Comparison of ENCODE assay signal across 8 mouse cellular contexts in the genomic region with DNA sequence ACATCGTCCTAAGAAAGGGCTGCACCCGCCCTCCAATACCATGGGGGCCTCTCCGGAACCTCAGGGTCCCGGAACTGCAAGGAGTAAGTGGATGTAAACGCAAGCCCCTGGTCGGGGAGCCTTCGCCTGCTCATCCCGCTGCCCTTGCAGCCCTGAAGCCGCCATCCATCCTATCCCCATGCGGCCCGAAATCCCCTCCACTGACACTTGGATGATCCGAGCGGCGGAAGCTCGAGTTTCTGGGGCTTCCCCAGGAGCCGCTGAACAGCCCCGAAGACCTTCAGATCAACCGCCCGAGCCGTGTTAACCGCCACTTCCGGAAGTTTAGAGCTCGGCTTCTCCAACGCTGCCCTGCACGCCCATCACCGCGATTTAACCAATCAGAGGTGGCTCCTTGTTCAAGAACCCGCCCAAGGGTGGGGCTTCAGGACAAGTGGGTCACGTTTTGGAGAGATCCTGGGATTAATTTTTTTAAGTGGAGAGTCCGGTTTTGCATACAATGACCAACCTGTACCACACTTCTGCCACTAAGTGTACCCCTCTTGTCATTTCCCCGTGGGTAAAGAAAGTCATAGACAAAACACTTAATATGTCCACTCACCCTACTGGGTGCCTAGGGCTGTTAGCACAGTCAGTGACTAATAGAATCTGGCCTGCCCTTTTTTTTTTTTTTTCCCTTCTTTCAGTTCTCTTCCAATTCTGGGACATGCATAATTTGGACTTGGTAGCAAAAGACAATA. TPM values are rescaled to one million over a fixed set of nuclear protein-coding genes. Genes with fewer than 3 reads are reported as not detected.
DNase-seq lines count a peak whose midpoint lies in the region; ATAC-seq and TF ChIP-seq lines count a peak whose summit lies in the region.

No protein-coding gene starts in this region.

- peak overlapping the region; percentile 66 for H3K27ac ChIP-seq in heart, embryonic 12.5 days (ENCODE audit: poor library complexity, severe bottlenecking)
- H3K27ac ChIP-seq in kidney, postnatal 0 days: peak overlapping the region; percentile 71; the same call in 1 of the 2 replicates
- H3K27ac ChIP-seq in liver, embryonic 11.5 days (ENCODE audit: low read depth, low read length): peak overlapping the region; percentile 52
- peak overlapping the region; percentile 76 for H3K27ac ChIP-seq in stomach, embryonic 14.5 days (ENCODE audit: low read length)

- H3K4me3 ChIP-seq in C2C12 (ENCODE audit: insufficient read depth, poor library complexity, severe bottlenecking): peak overlapping the region; percentile 64
- H3K4me3 ChIP-seq in erythroblast, embryonic 14.5 days (replicated peaks): peak overlapping the region; percentile 87
- H3K4me3 ChIP-seq in heart, embryonic 12.5 days: peak overlapping the region; percentile 92
- H3K4me3 ChIP-seq in kidney, postnatal 0 days (replicated peaks; ENCODE audit: low read depth, low read length): peak overlapping the region; percentile 89
- H3K4me3 ChIP-seq in liver, embryonic 11.5 days (ENCODE audit: low read depth, low read length): peak overlapping the region; percentile 63
- H3K4me3 ChIP-seq in stomach, embryonic 14.5 days (ENCODE audit: low read depth, low read length): peak overlapping the region; percentile 74

- ATAC-seq in heart, embryonic 12.5 days (ENCODE audit: insufficient number of reproducible peaks, low FRiP score): peak; percentile 97
- peak; percentile 94 for ATAC-seq in kidney, postnatal 0 days (replicated peaks; ENCODE audit: low FRiP score, low read depth)
- ATAC-seq in liver, embryonic 11.5 days (replicated peaks; ENCODE audit: low FRiP score): peak; percentile 91
- peak; percentile 98 for ATAC-seq in stomach, embryonic 14.5 days (ENCODE audit: insufficient number of reproducible peaks, insufficient read depth, low FRiP score, low read depth)

- no peaks in the 10 kb centered on the region for H3K27me3 ChIP-seq in C2C12 (ENCODE audit: control insufficient read depth, insufficient read depth, insufficient read length)
- no peaks in the 10 kb centered on the region for H3K27me3 ChIP-seq in erythroblast, embryonic 14.5 days (ENCODE audit: control insufficient read depth)
- H3K27me3 ChIP-seq in heart, embryonic 12.5 days (replicated peaks): no peaks in the 10 kb centered on the region
- H3K27me3 ChIP-seq in kidney, postnatal 0 days (ENCODE audit: insufficient read depth, low read length): no peaks in the 10 kb centered on the region
- no peaks in the 10 kb centered on the region for H3K27me3 ChIP-seq in liver, embryonic 11.5 days (replicated peaks; ENCODE audit: control insufficient read depth, insufficient read depth, low read length)
- no peaks in the 10 kb centered on the region for H3K27me3 ChIP-seq in stomach, embryonic 14.5 days (ENCODE audit: control insufficient read depth, insufficient read depth, low read length)

- under 1% methylated on average over 31 of the region's 31 CpGs for WGBS in heart, embryonic 12.5 days
- 0% methylated on average over 31 of the region's 31 CpGs for WGBS in kidney, postnatal 0 days
- WGBS in liver, embryonic 11.5 days: under 1% methylated on average over 31 of the region's 31 CpGs
- under 1% methylated on average over 31 of the region's 31 CpGs for WGBS in stomach, embryonic 14.5 days

- no peaks in the 10 kb centered on the region for H3K9me3 ChIP-seq in erythroblast, embryonic 14.5 days (ENCODE audit: control insufficient read depth, low read length)
- no peaks in the 10 kb centered on the region for H3K9me3 ChIP-seq in heart, embryonic 12.5 days (replicated peaks)
- H3K9me3 ChIP-seq in kidney, postnatal 0 days (replicated peaks; ENCODE audit: low read length): no peaks in the 10 kb centered on the region
- H3K9me3 ChIP-seq in liver, embryonic 11.5 days (ENCODE audit: control insufficient read depth, low read length): no peaks in the 10 kb centered on the region
- no peaks in the 10 kb centered on the region for H3K9me3 ChIP-seq in stomach, embryonic 14.5 days (ENCODE audit: control insufficient read depth, low read depth, low read length)

- peaks cover 42% of the 10 kb centered on the region for H3K4me1 ChIP-seq in erythroblast, embryonic 14.5 days (ENCODE audit: control insufficient read depth)
- peaks cover 6% of the 10 kb centered on the region; the same call in 1 of the 2 replicates for H3K4me1 ChIP-seq in heart, embryonic 12.5 days (replicated peaks)
- peaks cover 5% of the 10 kb centered on the region; the same call in 1 of the 2 replicates for H3K4me1 ChIP-seq in kidney, postnatal 0 days (replicated peaks; ENCODE audit: insufficient read depth, low read length)
- peaks cover 13% of the 10 kb centered on the region for H3K4me1 ChIP-seq in liver, embryonic 11.5 days (replicated peaks; ENCODE audit: control insufficient read depth, insufficient read depth, low read length)
- H3K4me1 ChIP-seq in stomach, embryonic 14.5 days (ENCODE audit: control insufficient read depth, insufficient read depth, low read length): peaks cover 5% of the 10 kb centered on the region; the same call in 1 of the 2 replicates

- peak; percentile 99 for DNase-seq in brain, embryonic 14.5 days (ENCODE audit: low read depth)
- peak; percentile 98 for DNase-seq in kidney, postnatal 0 days (ENCODE audit: low spot score)
- DNase-seq in liver, embryonic 11.5 days (ENCODE audit: low spot score): peak; percentile 97
- DNase-seq in naive thymus-derived CD4-positive, alpha-beta T cell, adult 2 months (ENCODE audit: low read depth): peak; percentile 96

- peaks cover 6% of the 10 kb centered on the region for H3K79me2 ChIP-seq in C2C12 (ENCODE audit: control insufficient read depth, insufficient read depth)

- H3K9ac ChIP-seq in heart, embryonic 12.5 days: peak overlapping the region; percentile 94
- peak overlapping the region; percentile 84 for H3K9ac ChIP-seq in kidney, postnatal 0 days (ENCODE audit: low read depth, low read length)
- H3K9ac ChIP-seq in liver, embryonic 11.5 days (ENCODE audit: low read depth, low read length): peak overlapping the region; percentile 72
- peak overlapping the region; percentile 76 for H3K9ac ChIP-seq in stomach, embryonic 14.5 days (replicated peaks; ENCODE audit: low read depth, low read length)

- no peak for TF ChIP-seq CTCF in C2C12 (IDR thresholded peaks at IDR 0.05; ENCODE audit: control insufficient read depth, insufficient read depth, insufficient read length)
- TF ChIP-seq CTCF in brain, embryonic 14.5 days (IDR thresholded peaks at IDR 0.05; ENCODE audit: borderline replicate concordance, extremely low read depth, insufficient read depth, insufficient read length): no peak
- peak; percentile 9; the same call in 1 of the 2 replicates for TF ChIP-seq CTCF in kidney, postnatal 0 days (IDR thresholded peaks at IDR 0.05; ENCODE audit: low read depth)

- H3K36me3 ChIP-seq in C2C12 (ENCODE audit: control insufficient read depth, insufficient read depth): no peaks in the 10 kb centered on the region
- peaks cover 34% of the 10 kb centered on the region for H3K36me3 ChIP-seq in erythroblast, embryonic 14.5 days (ENCODE audit: control insufficient read depth)
- peaks cover 12% of the 10 kb centered on the region; the same call in 1 of the 2 replicates for H3K36me3 ChIP-seq in heart, embryonic 12.5 days
- no peaks in the 10 kb centered on the region for H3K36me3 ChIP-seq in kidney, postnatal 0 days (ENCODE audit: insufficient read depth, low read length)
- H3K36me3 ChIP-seq in liver, embryonic 11.5 days (ENCODE audit: control insufficient read depth, insufficient read depth, low read length): no peaks in the 10 kb centered on the region; the same call in 1 of the 2 replicates
- H3K36me3 ChIP-seq in stomach, embryonic 14.5 days (ENCODE audit: control insufficient read depth, insufficient read depth, low read length): no peaks in the 10 kb centered on the region

- H3ac ChIP-seq in C2C12 (ENCODE audit: control insufficient read depth, insufficient read length, low read depth): peak overlapping the region; percentile 79

- H3K79me3 ChIP-seq in C2C12 (ENCODE audit: low read depth): no peaks in the 10 kb centered on the region

- peak; percentile 50; the same call in 1 of the 2 replicates for TF ChIP-seq POLR2A in brain, embryonic 14.5 days (IDR thresholded peaks at IDR 0.05; ENCODE audit: borderline replicate concordance, extremely low read depth, insufficient read depth, insufficient read length, poor library complexity, severe bottlenecking)

- H3K4me2 ChIP-seq in heart, embryonic 12.5 days: peak overlapping the region; percentile 92
- peak overlapping the region; percentile 94 for H3K4me2 ChIP-seq in kidney, postnatal 0 days (ENCODE audit: low read length)
- peak overlapping the region; percentile 74 for H3K4me2 ChIP-seq in liver, embryonic 11.5 days
- peak overlapping the region; percentile 72 for H3K4me2 ChIP-seq in stomach, embryonic 14.5 days (replicated peaks; ENCODE audit: low read depth, low read length)

RNA-seq across cellular contexts. Expression of a gene that starts 8.0 kb away (rescaled TPM):
- 17.1 TPM for polyA plus RNA-seq in C2C12 (2012; fragmentation: generic; extraction: Trizol)
- polyA plus RNA-seq in brain, embryonic 14.5 days (2012; rRNA removed): 27.6 and 38.6 TPM in 2 replicates
- polyA plus RNA-seq in erythroblast, embryonic 14.5 days (2012): 7.4 and 10.0 TPM in 2 replicates
- 70.0 and 75.1 TPM in 2 replicates for polyA plus RNA-seq in heart, embryonic 12.5 days (2016; fragmentation: Nextera tagmentation; extraction: Ambion mirVana)
- 79.6 and 87.7 TPM in 2 replicates for polyA plus RNA-seq in kidney, postnatal 0 days (2015; fragmentation: Nextera tagmentation; extraction: Ambion mirVana)
- 88.3 and 92.2 TPM in 2 replicates for polyA plus RNA-seq in liver, embryonic 11.5 days (2014; fragmentation: Nextera tagmentation; extraction: Ambion mirVana)
- 45.2 and 56.8 TPM in 2 replicates for polyA plus RNA-seq in stomach, embryonic 14.5 days (2014; fragmentation: Nextera tagmentation; extraction: Ambion mirVana)

RNA-seq across cellular contexts. Expression of a gene that starts 8.1 kb away (rescaled TPM):
- polyA plus RNA-seq in C2C12 (2012; fragmentation: generic; extraction: Trizol): 0.75 TPM
- 0.66 and 0.92 TPM in 2 replicates for polyA plus RNA-seq in brain, embryonic 14.5 days (2012; rRNA removed)
- polyA plus RNA-seq in erythroblast, embryonic 14.5 days (2012): 0.01 TPM in 1 of 2 replicates, not detected in the other
- 0.81 and 0.96 TPM in 2 replicates for polyA plus RNA-seq in heart, embryonic 12.5 days (2016; fragmentation: Nextera tagmentation; extraction: Ambion mirVana)
- polyA plus RNA-seq in kidney, postnatal 0 days (2015; fragmentation: Nextera tagmentation; extraction: Ambion mirVana): 3.5 TPM in 2 replicates
- 0.43 and 0.49 TPM in 2 replicates for polyA plus RNA-seq in liver, embryonic 11.5 days (2014; fragmentation: Nextera tagmentation; extraction: Ambion mirVana)
- polyA plus RNA-seq in stomach, embryonic 14.5 days (2014; fragmentation: Nextera tagmentation; extraction: Ambion mirVana): 2.0 and 2.8 TPM in 2 replicates

RNA-seq across cellular contexts. Expression of a gene that starts 9.9 kb away (rescaled TPM):
- polyA plus RNA-seq in C2C12 (2012; fragmentation: generic; extraction: Trizol): 0.82 TPM
- polyA plus RNA-seq in brain, embryonic 14.5 days (2012; rRNA removed): 10.1 TPM in 2 replicates
- polyA plus RNA-seq in erythroblast, embryonic 14.5 days (2012): 0.04 and 0.09 TPM in 2 replicates
- polyA plus RNA-seq in heart, embryonic 12.5 days (2016; fragmentation: Nextera tagmentation; extraction: Ambion mirVana): 7.3 and 7.9 TPM in 2 replicates
- 7.1 and 7.3 TPM in 2 replicates for polyA plus RNA-seq in kidney, postnatal 0 days (2015; fragmentation: Nextera tagmentation; extraction: Ambion mirVana)
- 6.1 and 7.8 TPM in 2 replicates for polyA plus RNA-seq in liver, embryonic 11.5 days (2014; fragmentation: Nextera tagmentation; extraction: Ambion mirVana)
- 9.0 and 9.8 TPM in 2 replicates for polyA plus RNA-seq in stomach, embryonic 14.5 days (2014; fragmentation: Nextera tagmentation; extraction: Ambion mirVana)

RNA-seq across cellular contexts. Expression of a gene that starts 58.9 kb away (rescaled TPM):
- polyA plus RNA-seq in C2C12 (2012; fragmentation: generic; extraction: Trizol): 28.4 TPM
- 31.6 and 33.8 TPM in 2 replicates for polyA plus RNA-seq in brain, embryonic 14.5 days (2012; rRNA removed)
- polyA plus RNA-seq in erythroblast, embryonic 14.5 days (2012): 0.12 and 0.15 TPM in 2 replicates
- 33.8 and 33.9 TPM in 2 replicates for polyA plus RNA-seq in heart, embryonic 12.5 days (2016; fragmentation: Nextera tagmentation; extraction: Ambion mirVana)
- 15.5 and 16.4 TPM in 2 replicates for polyA plus RNA-seq in kidney, postnatal 0 days (2015; fragmentation: Nextera tagmentation; extraction: Ambion mirVana)
- 7.2 and 9.4 TPM in 2 replicates for polyA plus RNA-seq in liver, embryonic 11.5 days (2014; fragmentation: Nextera tagmentation; extraction: Ambion mirVana)
- polyA plus RNA-seq in stomach, embryonic 14.5 days (2014; fragmentation: Nextera tagmentation; extraction: Ambion mirVana): 20.3 and 20.4 TPM in 2 replicates

Comparison
In these comparisons a context has a peak if more than half of its experiments do, and no peak if none do; other contexts are left out.
1. Peak in every context shown above with its lines: DNase-seq, ATAC-seq, H3K4me3 ChIP-seq and H3K27ac ChIP-seq.